Mouse (Mus musculus): ENCODE data around the gene Wfdc16.
"Not testable (repeated sequence)": the region's sequence is repeated elsewhere in the genome, so short reads cannot be mapped to it uniquely, and the experiment has no call there.

Gene Wfdc16

GRCm38 (mm10) chr2:164600179-164600578 lies 38.4 kb downstream of the Wfdc16 start:
- no peak for DNase-seq (ENCODE audit: low read depth, low spot score)

GRCm38 (mm10) chr2:164593494-164593893 lies 45.1 kb downstream of the Wfdc16 start, which contains the start of gene Eppin:
Gene Eppin (minus strand): TSS chr2:164593594.
- no peak for DNase-seq (ENCODE audit: low read depth, low spot score)

DNA sequence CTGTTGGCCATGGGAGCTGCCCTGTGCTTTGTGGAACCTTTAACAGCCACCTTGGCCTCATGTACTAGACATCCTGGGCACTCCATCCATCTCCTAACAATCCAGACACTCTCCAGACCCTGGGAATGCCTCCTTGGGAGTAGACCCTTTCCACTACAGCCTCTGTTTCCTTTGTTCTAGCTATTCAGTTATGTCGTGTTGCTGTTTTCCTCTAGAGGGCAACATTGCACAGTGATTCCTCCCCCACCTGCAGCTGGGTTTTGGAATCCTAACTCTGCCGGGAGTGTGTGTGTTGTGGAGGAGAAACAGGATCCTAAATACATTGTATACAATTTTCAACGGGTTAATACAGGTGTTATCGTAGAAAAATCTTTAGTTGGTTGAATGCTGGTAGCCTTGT lies 46.6 kb downstream of the Wfdc16 start:
- DNase-seq (ENCODE audit: low read depth, low spot score): peak; percentile 80

- DNase-seq (ENCODE audit: low read depth, low spot score): not testable (repeated sequence)
Measured at GRCm38 (mm10) chr2:164585025-164585725, 53.4 kb downstream of the Wfdc16 start, which contains the start of gene Wfdc6a. Gene Wfdc6a (minus strand): TSS chr2:164585447.

Measured in 3T3-L1 (cell line).